Mouse (Mus musculus) myocyte (in vitro differentiated cells): Measurements from ENCODE around the gene Irf2. TPM values are rescaled to one million over a fixed set of nuclear protein-coding genes. Genes with fewer than 3 reads are reported as not detected.

Source experiments
- H3K27me3 ChIP-seq: one replicate; pipeline ENCODE4 v1.6.1; 2011; ENCODE audit not compliant: control insufficient read depth, insufficient read depth, insufficient read length
- H3K36me3 ChIP-seq: one replicate; pipeline ENCODE4 v1.6.1; 2011; ENCODE audit not compliant: control insufficient read depth, insufficient read depth
- H3K4me2 ChIP-seq: one replicate; pipeline ENCODE4 v1.6.1; 2011; ENCODE audit warnings: low read depth, control low read depth
- H3K4me3 ChIP-seq: one replicate; pipeline ENCODE4 v1.5.1; 2011; ENCODE audit warnings: mild to moderate bottlenecking, control low read depth, moderate library complexity
- H3K79me2 ChIP-seq: one replicate; pipeline ENCODE4 v1.6.1; 2011; ENCODE audit not compliant: control insufficient read depth, insufficient read depth
- H3ac ChIP-seq: one replicate; pipeline ENCODE4 v1.6.1; 2011; ENCODE audit not compliant: control insufficient read depth, insufficient read length
- CEBPB ChIP-seq: IDR thresholded peaks from 2 replicates; pipeline ENCODE4 v1.6.1; 2011; ENCODE audit warnings: mild to moderate bottlenecking, moderate library complexity; ENCODE audit not compliant: poor library complexity, insufficient read depth, severe bottlenecking
- E2F4 ChIP-seq: IDR thresholded peaks from one replicate; pipeline ENCODE4 v1.6.1; 2011; ENCODE audit warnings: mild to moderate bottlenecking, control low read depth, moderate library complexity; ENCODE audit not compliant: insufficient read depth
- MAX ChIP-seq: IDR thresholded peaks from one replicate; pipeline ENCODE4 v1.6.1; 2011; ENCODE audit warnings: low read depth, mild to moderate bottlenecking, control low read depth
- MYOD1 ChIP-seq, 3 experiments: IDR thresholded peaks; one replicate each; pipeline ENCODE4 v1.6.1; 2011; ENCODE audit warnings: control low read depth in 2 of 3, low read depth in 2 of 3, mild to moderate bottlenecking in 2 of 3, moderate library complexity in 1 of 3; ENCODE audit not compliant: insufficient read length in 2 of 3, control insufficient read depth in 1 of 3
- MYOG ChIP-seq, 3 experiments: IDR thresholded peaks; one replicate each; pipeline ENCODE4 v1.6.1; 2011; ENCODE audit warnings: control low read depth in 2 of 3, low read depth in 2 of 3, mild to moderate bottlenecking in 2 of 3; ENCODE audit not compliant: insufficient read length in 2 of 3, control insufficient read depth in 1 of 3, insufficient read depth in 1 of 3
- POLR2A ChIP-seq: IDR thresholded peaks from one replicate; pipeline ENCODE4 v1.6.1; 2011; ENCODE audit warnings: low read depth, mild to moderate bottlenecking, control low read depth, moderate library complexity; ENCODE audit not compliant: insufficient read length
- POLR2AphosphoS2 ChIP-seq: IDR thresholded peaks from one replicate; pipeline ENCODE4 v1.6.1; 2011; ENCODE audit warnings: low read depth, control low read depth; ENCODE audit not compliant: insufficient read length
- REST ChIP-seq: IDR thresholded peaks from one replicate; pipeline ENCODE4 v1.6.1; 2011; ENCODE audit warnings: mild to moderate bottlenecking, control low read depth, moderate library complexity; ENCODE audit not compliant: insufficient read depth, insufficient read length
- SRF ChIP-seq: IDR thresholded peaks from one replicate; pipeline ENCODE4 v1.6.1; 2011; ENCODE audit warnings: low read depth; ENCODE audit not compliant: control insufficient read depth, insufficient read length
- TCF12 ChIP-seq: IDR thresholded peaks from one replicate; pipeline ENCODE4 v1.6.1; 2011; ENCODE audit warnings: mild to moderate bottlenecking, control low read depth; ENCODE audit not compliant: poor library complexity, insufficient read depth, severe bottlenecking
- TCF3 ChIP-seq: IDR thresholded peaks from one replicate; pipeline ENCODE4 v1.6.1; 2011; ENCODE audit warnings: low read depth, control low read depth; ENCODE audit not compliant: insufficient read length
- USF1 ChIP-seq: IDR thresholded peaks from one replicate; pipeline ENCODE4 v1.6.1; 2011; ENCODE audit warnings: low read depth, mild to moderate bottlenecking, control low read depth, moderate library complexity
- polyA plus RNA-seq: library from polyadenylated mRNA; unstranded; fragments of >200 nt; fragmentation: generic; extraction: Trizol; gene quantifications from one replicate; pipeline ENCODE4 v1.2.1, GENCODE M21; 2012; ENCODE audit warnings: missing spikeins

Gene Irf2
- polyA plus RNA-seq, 1 experiment, result 8.8 TPM

- Histone ChIP-seq H3K4me3 (no peak overlapping the region), H3K27me3 (no peaks in the 10 kb centered on the region), H3ac (no peak overlapping the region), H3K36me3 (peaks cover 29% of the 10 kb centered on the region), H3K79me2 (peaks cover 4% of the 10 kb centered on the region), H3K4me2 (peak overlapping the region; percentile 67)
- TF ChIP-seq MAX (no peak), MYOD1 (IDR thresholded peaks at IDR 0.05; ENCODE audit: control insufficient read depth in 1 of 3, insufficient read length in 2 of 3, low read depth in 2 of 3) (no peak), MYOG (IDR thresholded peaks at IDR 0.05; ENCODE audit: control insufficient read depth in 1 of 3, insufficient read depth in 1 of 3, insufficient read length in 2 of 3, low read depth in 2 of 3) (no peak), POLR2AphosphoS2 (peak; percentile 28), POLR2A (peak; percentile 47), CEBPB (peak; percentile 93), SRF (no peak), REST (no peak), TCF3 (no peak), E2F4 (no peak), TCF12 (no peak), USF1 (peak; percentile 82)
Measured at GRCm38 (mm10) chr8:46811021-46811622, 71.6 kb downstream of the Irf2 start.

- TF ChIP-seq E2F4 (no peak), MYOG (IDR thresholded peaks at IDR 0.05; ENCODE audit: control insufficient read depth in 1 of 3, insufficient read depth in 1 of 3, insufficient read length in 2 of 3, low read depth in 2 of 3) (no peak), CEBPB (no peak), TCF12 (no peak), POLR2AphosphoS2 (no peak), REST (no peak), MAX (no peak), SRF (no peak), MYOD1 (IDR thresholded peaks at IDR 0.05; ENCODE audit: control insufficient read depth in 1 of 3, insufficient read length in 2 of 3, low read depth in 2 of 3) (no peak), USF1 (no peak), POLR2A (no peak), TCF3 (no peak)
- no peak overlapping the region for H3K4me3 ChIP-seq
- no peak overlapping the region for H3ac ChIP-seq
- peaks cover 21% of the 10 kb centered on the region for H3K36me3 ChIP-seq
- H3K27me3 ChIP-seq, result no peaks in the 10 kb centered on the region
- H3K4me2 ChIP-seq, result peak overlapping the region; percentile 67
- H3K79me2 ChIP-seq, result peaks cover 4% of the 10 kb centered on the region
Measured at GRCm38 (mm10) chr8:46811944-46812343, 72.4 kb downstream of the Irf2 start.

DNA sequence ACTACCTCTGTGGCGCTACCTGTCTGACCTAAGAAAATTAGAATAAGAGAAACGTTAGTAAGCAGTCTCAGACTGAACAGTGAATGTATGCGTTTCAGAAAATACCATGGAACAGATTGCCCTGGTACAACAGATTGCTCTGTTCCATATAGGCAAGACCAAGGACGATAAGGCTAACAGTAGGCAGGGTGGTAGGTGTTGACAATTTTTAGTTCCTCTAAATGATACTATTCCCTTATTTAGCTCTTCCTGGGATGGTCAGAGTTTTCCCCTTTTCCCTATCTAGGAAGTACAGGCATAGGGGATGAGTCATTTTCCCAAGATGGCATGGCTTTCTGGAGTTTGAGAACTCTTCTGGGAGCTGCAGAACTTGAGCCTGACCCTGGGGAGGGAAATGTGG, 73.4 kb downstream of the Irf2 start:
- TF ChIP-seq CEBPB, result no peak
- peak; percentile 47 for TF ChIP-seq SRF
- no peak overlapping the region for H3K4me3 ChIP-seq
- peaks cover 11% of the 10 kb centered on the region for H3K36me3 ChIP-seq
- H3K27me3 ChIP-seq, result no peaks in the 10 kb centered on the region
- H3K79me2 ChIP-seq, result peaks cover 4% of the 10 kb centered on the region
- no peak overlapping the region for H3ac ChIP-seq
- no peak overlapping the region for H3K4me2 ChIP-seq

DNA sequence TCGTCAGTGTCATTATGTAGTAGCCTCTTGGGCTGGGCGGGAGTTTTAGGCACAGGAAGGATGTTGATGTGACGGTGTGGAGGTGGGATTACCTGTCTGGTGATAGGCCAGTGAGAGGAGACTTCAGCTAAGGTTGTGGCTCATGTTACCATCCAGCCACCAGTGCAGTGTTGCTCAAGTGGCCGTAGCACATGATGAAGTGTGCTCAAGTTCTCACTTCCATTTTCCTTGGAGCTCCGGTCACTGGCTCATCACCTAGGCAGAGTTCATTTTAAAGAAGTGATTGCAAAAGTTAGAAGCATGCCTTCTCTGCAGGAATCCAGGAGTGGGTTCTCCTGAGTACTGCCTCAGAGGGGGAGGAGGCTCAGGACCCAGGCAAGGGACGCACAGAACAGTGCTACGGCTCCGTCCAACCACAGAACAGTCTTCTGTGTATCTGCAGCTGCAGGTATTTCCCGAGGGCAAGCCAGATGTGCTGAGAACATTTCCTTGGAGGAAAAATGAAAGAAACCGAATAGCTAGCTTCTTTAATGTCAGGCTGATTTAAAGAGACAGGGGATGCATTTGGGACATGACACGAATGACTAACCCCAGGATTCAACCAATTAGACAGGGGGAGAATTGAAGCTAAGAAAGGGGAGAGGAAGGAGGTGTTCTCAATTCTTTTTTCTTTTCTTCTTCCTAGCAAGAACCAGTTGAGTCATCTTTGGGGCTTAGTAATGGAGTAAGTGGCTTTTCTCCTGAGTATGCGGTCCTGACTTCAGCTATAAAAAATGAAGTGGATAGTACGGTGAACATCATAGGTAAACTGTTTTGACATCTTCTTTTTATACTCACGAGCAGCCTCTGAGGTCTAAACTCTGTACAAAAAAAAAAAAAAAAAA, 78.8 kb downstream of the Irf2 start:
- Histone ChIP-seq H3ac (no peak overlapping the region), H3K4me3 (no peak overlapping the region), H3K27me3 (no peaks in the 10 kb centered on the region), H3K36me3 (peaks cover 19% of the 10 kb centered on the region), H3K79me2 (no peaks in the 10 kb centered on the region), H3K4me2 (no peak overlapping the region)
- no peak for TF ChIP-seq POLR2AphosphoS2
- no peak for TF ChIP-seq TCF12
- no peak for TF ChIP-seq POLR2A
- no peak for TF ChIP-seq MYOD1 (IDR thresholded peaks at IDR 0.05; ENCODE audit: control insufficient read depth in 1 of 3, insufficient read length in 2 of 3, low read depth in 2 of 3)
- TF ChIP-seq MYOG (IDR thresholded peaks at IDR 0.05; ENCODE audit: control insufficient read depth in 1 of 3, insufficient read depth in 1 of 3, insufficient read length in 2 of 3, low read depth in 2 of 3), result no peak
- TF ChIP-seq E2F4, result no peak
- TF ChIP-seq TCF3, result no peak
- no peak for TF ChIP-seq SRF
- TF ChIP-seq CEBPB, result no peak
- no peak for TF ChIP-seq REST
- TF ChIP-seq USF1, result no peak
- no peak for TF ChIP-seq MAX

GRCm38 (mm10) chr8:46818990-46819288, 79.4 kb downstream of the Irf2 start:
- Histone ChIP-seq H3K4me3 (no peak overlapping the region), H3K79me2 (no peaks in the 10 kb centered on the region), H3ac (no peak overlapping the region), H3K4me2 (no peak overlapping the region), H3K36me3 (peaks cover 15% of the 10 kb centered on the region), H3K27me3 (no peaks in the 10 kb centered on the region)
- TF ChIP-seq SRF (no peak), TCF3 (no peak), REST (no peak), E2F4 (no peak), POLR2A (no peak)
